Mouse (Mus musculus): Measurements from ENCODE around the gene Zfp618.

DNA sequence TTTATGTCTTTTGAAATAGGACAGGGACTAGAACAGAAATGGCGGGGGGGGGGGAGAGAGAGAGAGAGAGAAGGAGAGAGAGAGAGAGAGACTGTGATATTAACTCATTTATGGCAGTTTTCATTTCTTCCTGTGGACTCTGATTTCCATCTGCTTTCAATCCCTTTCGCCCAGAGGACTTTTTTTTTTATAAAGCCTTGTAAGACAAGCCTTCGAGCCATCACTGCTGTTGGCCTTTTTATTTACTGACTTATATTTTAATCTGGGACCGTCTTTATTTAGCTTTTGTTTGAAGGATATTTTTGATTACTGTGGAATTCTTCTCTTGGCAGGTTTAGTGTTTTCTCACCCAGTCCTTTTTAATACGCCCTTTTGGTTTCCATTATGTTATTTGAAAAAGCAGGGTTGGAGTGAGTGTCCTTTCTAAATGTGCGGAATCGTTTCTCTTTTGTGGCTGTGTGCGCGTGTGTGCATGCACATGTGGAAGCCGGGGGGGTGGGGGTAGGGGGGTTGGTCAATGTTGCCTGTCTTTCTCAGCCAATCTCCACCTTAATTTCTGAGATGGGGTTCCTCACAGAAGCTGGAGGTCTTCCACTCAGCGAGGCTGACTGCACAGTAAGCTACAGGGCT lies 29.7 kb upstream of the Zfp618 start:
- TF ChIP-seq CTCF (conservative IDR thresholded peaks at IDR 0.05; ENCODE audit: low read length): no peak
- no peak for TF ChIP-seq POU5F1 (IDR thresholded peaks at IDR 0.05; ENCODE audit: borderline replicate concordance, low read length)
- no peak for TF ChIP-seq NANOG (IDR thresholded peaks at IDR 0.05; ENCODE audit: borderline replicate concordance, low read length)
